Mouse (Mus musculus) heart, postnatal 36 days (tissue): ENCODE data around the gene Lmo4. TPM values are rescaled to one million over a fixed set of nuclear protein-coding genes. Genes with fewer than 3 reads are reported as not detected.

Experiments
- DNase-seq, 2 experiments: peaks; one replicate each; pipeline ENCODE4 v3.0.0; 2021 to 2022
- intact Hi-C: fragments of 180-260 bp; cut with DNase I; formaldehyde crosslinking; loops from one replicate; pipeline ENCODE4 v1.15.1; 2025
- total RNA-seq, 2 experiments: library from RNA; stranded (reverse); gene quantifications; 2 replicates each; pipeline ENCODE4 v1.2.3; 2021

Gene Lmo4
- total RNA-seq, 2 experiments from 2014 or later = 31.4 to 34.5 TPM

DNA sequence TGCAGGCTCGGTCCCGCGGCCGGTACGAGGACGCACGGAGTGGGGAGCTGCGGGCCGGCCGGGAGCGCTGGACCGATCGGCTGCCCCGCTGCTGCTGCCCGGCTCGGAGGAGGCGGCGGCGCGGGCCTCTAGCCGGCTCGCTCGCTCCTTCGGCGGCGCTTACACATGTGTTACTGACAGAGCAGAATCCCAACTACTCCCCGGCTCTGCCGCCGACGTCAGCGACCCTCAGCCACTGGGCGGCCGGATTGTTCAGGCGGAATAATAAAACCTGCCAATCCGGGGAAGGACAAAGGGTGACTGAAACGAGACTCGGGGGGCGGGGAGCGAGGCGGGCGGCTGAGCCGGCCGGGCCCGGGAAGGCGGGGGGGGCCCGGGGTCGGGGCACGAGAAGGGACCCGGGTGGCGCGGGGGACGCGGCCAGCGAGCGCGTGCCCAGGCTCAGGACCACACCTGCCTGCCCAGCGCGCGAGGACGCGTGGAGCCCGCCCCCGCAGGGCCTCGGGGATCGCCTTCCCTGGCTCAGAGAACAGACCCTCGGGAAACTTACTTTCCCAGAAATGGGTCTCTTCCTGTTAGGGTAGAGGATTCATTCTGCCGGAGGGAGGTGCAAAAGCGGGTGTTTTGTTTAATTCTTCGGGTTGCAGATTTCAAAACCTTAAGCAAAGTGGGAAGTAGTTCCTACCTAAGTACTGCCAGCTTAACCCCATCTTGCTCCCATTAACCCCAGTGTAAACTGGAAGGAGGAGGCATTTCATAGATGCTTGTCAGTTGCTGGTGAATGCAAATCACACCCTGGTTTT, 532 bp upstream of the Lmo4 start:
- intact Hi-C loops = loop anchor here (5.0 kb wide), 1 partner anchor 912 kb away; the partner anchor contains the start of gene Odf2l
- peak; percentile 92 to 95 for DNase-seq

DNA sequence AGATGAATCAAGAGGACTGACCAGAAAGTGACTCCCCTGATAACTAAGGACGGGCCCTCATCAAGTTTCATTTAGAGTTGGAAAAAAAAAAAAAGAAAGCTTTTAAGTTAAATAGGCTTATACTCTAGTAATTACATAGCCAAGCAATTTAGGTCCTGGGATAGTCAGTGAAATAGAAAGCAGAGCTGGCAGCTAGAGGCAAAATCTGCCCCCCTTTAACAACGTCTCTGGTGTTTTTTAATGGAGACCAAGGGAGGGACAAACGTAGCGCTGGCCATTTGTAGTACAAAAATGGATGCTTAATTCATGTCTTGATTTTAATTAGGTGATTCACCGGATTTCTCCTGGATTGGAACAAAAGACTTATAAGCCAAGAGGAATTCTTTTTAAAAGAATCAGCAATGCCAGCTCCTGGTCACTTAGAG, 1.0 kb downstream of the Lmo4 start:
- intact Hi-C loops = loop anchor here (5.0 kb wide), 2 partner anchors 368 to 898 kb away; partner anchors contain the start of genes Hs2st1 and Selenof
- DNase-seq = no peak

GRCm38 (mm10) chr3:144203259-144203987, 1.6 kb downstream of the Lmo4 start:
- intact Hi-C loops = loop anchor here (5.0 kb wide), 2 partner anchors 369 to 899 kb away; partner anchors contain the start of genes Hs2st1 and Selenof

DNA sequence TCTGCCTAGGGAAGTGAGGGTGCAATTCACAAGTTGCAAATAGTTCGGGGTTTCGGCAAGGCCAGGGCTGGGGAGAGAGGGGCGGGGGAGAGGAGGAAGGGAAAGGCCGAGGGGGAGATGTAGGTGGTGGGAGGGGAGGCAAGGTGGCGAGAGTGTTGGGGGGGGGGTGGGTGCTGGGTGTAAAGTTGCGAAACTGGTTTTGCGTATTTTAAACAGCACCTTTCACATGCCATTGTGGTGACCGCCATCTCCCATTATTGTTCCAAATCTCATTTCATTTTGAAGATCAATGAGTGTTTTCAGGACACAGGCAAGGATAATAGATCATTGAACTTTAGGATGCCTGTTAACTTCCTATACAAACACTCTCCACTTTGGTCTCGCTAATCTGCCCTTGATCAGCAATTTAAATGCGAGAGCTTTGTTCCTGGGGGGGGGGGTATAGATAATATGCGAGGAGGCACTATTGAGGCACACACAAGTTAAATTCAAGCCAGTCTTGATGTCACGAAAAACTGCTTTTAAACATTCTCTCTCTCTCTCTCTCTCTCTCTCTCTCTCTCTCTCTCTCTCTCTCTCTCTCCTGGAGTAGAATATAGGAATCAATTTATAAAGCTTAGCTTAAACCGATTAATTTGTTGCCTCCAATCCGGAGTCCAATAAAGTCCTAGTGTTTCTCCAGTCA, 2.3 kb downstream of the Lmo4 start:
- intact Hi-C loops = loop anchor here (5.0 kb wide), 2 partner anchors 370 to 900 kb away; partner anchors contain the start of genes Hs2st1 and Selenof
- no peak for DNase-seq

More at GRCm38 (mm10) chr3:144203259-144203987, 1.6 kb downstream of the Lmo4 start:
- peak; percentile 18 to 33 for DNase-seq

DNA sequence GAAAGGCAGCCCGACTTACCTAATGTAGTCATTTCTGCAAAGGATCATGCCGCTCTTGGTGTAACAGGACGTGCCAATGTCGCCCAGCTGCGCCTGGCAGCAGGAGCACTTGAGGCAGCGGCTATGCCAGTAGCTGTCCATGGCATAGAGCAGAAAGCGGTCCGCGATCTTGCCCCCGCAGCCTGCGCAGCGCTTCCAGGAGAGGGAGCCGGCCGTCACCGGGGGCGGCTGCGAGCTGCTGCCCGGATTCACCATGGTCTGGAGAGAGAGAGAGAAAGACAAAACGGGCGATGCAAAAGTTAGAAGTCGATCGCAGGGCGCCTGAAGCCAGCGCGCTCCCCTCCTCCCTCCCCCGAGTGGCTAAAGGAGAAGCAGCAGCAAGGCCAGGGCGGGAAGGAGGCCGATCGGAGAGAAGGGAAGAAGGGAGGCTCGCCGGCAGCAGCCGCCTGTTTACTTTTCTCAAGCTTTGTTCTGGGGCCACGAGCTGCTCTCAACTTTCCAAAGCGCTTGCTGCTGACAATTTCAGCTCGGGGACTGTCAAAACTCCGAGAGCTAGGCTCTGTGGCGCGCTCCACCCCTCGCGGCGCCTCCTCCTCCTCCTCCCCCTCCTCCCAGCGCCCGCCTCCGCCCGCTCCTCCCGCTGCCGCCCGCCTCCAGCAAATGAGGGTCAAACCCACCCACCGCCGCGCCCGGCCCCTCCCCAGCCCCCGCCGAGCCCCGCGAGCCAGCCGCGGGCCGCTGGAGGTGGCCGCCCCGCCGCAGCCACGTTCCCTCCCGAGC, 3.0 kb downstream of the Lmo4 start:
- intact Hi-C loops = loop anchor here (5.0 kb wide), 2 partner anchors 370 to 900 kb away; partner anchors contain the start of genes Hs2st1 and Selenof

GRCm38 (mm10) chr3:144185327-144186152, 19.5 kb downstream of the Lmo4 start:
- intact Hi-C loops = no loop called here
- DNase-seq = no peak

More for the DNA sequence above, 3.0 kb downstream of the Lmo4 start:
- DNase-seq = peak; percentile 82 to 88

- intact Hi-C loops = no loop called here
- DNase-seq = no peak
Measured at GRCm38 (mm10) chr3:144184918-144185317, 20.1 kb downstream of the Lmo4 start.

DNA sequence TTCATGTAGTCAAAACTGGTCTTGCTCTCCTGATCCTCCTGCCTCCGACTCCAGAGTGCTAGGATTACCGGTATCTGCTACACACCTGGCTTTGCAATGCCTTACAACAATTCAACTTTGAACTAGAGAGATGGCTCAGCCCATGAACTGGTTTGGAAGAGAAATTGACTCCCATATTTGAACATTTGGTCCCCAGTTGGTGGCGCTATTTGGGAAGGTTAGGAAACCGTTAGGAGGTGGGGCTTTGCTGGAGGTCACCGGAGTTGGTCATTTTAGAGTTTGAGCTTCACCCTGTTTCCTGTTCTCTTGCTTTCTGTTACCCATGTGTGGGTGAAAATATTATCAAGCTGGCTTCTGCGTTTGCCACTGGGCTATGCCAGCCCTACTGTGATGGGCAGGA, 22.8 kb downstream of the Lmo4 start:
- DNase-seq = no peak
- intact Hi-C loops = no loop called here

GRCm38 (mm10) chr3:144178937-144179336, 26.1 kb downstream of the Lmo4 start:
- intact Hi-C loops = no loop called here
- DNase-seq = no peak

DNA sequence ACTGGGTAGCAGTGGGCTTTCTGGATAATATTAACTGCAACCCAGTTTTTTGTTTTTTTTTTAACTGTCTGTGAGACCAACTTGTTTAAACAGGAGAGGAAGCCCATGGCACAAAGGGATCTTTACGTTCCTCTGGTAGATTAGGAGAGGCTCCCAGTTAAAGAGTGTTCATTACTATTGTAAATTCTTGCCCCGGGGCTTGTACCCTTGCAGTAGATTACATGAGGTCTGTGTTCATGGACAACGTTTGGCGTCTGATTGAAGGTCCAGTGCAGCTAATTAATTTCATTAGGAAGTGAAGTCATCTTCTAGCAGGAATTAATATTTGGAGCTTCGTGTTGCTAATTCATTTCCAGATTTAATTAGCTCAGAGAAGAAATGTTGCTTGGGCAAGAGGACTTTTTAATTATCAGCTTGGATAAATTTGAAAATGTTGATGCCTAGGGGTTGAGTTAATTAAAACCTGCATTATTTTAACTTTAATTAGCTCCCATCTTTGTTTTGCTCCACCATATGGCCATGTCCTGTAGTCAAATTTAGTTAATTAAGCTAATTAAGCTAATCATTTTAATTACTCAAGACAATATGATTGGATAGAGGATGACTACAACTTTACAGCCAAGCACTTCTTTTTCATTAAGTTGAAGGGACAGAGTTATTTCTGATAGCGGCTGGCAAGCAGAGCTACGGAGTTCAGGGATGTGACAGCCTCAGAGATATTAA, 31.0 kb downstream of the Lmo4 start:
- intact Hi-C loops = no loop called here
- no peak for DNase-seq

DNA sequence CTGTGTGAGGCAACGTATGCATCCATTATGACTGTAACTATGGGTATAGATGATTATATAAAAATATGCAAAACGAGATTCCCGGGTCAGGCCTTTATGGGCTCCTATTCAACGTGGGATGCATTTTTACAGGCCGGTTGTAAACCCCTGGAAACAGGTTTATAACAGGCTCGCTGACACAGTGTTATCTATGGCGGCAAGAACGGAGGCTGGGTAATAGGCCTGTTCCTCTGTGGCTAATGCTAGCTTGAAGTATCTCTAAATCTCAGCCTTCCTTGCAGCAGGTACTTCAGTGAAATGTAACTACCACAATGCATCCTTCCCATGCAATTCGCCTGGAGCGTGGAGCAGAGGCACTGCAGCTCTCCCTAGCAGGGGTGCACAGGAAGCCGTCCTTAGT, 31.9 kb downstream of the Lmo4 start:
- DNase-seq = no peak
- intact Hi-C loops = no loop called here

DNA sequence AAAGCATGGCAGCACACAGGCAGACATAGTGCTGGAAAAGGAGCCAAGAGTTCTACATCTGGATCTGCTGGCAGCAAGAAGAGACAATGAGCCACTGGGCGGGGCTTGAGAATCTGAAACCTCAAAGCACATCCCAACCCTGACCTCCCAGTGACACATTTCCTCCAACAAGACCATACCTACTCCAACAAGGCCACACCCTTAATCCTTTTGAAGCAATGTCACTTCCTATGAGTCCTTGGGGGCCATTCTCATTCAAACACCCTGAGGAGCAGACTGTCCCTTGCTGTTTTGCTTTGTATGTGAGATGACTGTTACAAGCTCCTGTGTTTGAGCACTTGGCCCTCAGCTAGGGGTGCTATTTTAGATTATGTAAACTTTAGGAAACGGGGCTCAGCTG, 33.3 kb downstream of the Lmo4 start:
- DNase-seq = no peak
- intact Hi-C loops = no loop called here

- intact Hi-C loops = no loop called here
- DNase-seq = no peak
Measured at GRCm38 (mm10) chr3:144170539-144170938, 34.5 kb downstream of the Lmo4 start.

GRCm38 (mm10) chr3:144166439-144167155, 38.4 kb downstream of the Lmo4 start:
- DNase-seq = no peak
- intact Hi-C loops = no loop called here

GRCm38 (mm10) chr3:144165439-144165838, 39.6 kb downstream of the Lmo4 start:
- no peak for DNase-seq
- intact Hi-C loops = no loop called here

- intact Hi-C loops = no loop called here
- DNase-seq = no peak
Measured at GRCm38 (mm10) chr3:144164665-144165385, 40.2 kb downstream of the Lmo4 start.

DNA sequence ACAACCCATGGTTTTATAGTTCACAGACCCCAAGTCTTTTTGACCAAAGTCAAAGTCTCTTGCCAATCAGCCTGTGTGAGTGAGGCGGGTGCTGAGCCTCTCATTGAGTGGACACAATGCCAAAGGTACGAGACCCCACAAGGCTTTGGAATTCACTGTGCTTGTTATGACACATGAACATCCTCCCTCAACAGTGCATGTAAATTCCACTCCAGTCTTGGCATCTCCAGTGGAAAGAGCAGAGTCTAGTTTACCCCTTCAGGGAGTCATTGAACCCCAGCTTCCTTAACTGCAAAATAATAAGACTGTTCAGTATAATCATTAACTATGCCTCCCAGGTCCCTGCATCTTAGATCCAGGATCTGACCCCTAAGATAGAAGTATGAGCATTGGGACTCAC, 41.3 kb downstream of the Lmo4 start:
- intact Hi-C loops = no loop called here

More for the DNA sequence above, 41.3 kb downstream of the Lmo4 start:
- DNase-seq = no peak
